Mouse (Mus musculus) lung, postnatal 14 days (tissue): ENCODE data around the gene Trmt44.
A peak's percentile ranks its signal among the peaks of the same experiment; 100 is the strongest.

ENCODE experiments used
- DNase-seq: peaks from one replicate; pipeline ENCODE4 v3.0.0; 2021

Trmt44 gene

GRCm38 (mm10) chr5:35539576-35539975 lies 35.3 kb downstream of the Trmt44 start:
- DNase-seq = no peak

- no peak for DNase-seq
Observed at GRCm38 (mm10) chr5:35538022-35538421, 36.8 kb downstream of the Trmt44 start.

GRCm38 (mm10) chr5:35537474-35537873 lies 37.4 kb downstream of the Trmt44 start:
- no peak for DNase-seq

- no peak for DNase-seq
Observed at GRCm38 (mm10) chr5:35536271-35536670, 38.6 kb downstream of the Trmt44 start.

- DNase-seq = peak; percentile 51
Observed at GRCm38 (mm10) chr5:35531586-35531985, 43.3 kb downstream of the Trmt44 start.

GRCm38 (mm10) chr5:35530442-35530841 lies 44.4 kb downstream of the Trmt44 start:
- peak; percentile 57 for DNase-seq

GRCm38 (mm10) chr5:35525469-35526123 lies 49.3 kb downstream of the Trmt44 start, which contains the start of gene Cpz:
Gene Cpz (minus strand): TSS chr5:35525698.
- peak; percentile 11 for DNase-seq

- DNase-seq = no peak
Observed at GRCm38 (mm10) chr5:35524381-35524780, 50.5 kb downstream of the Trmt44 start.

- peak; percentile 83 for DNase-seq
Observed at GRCm38 (mm10) chr5:35523735-35524134, 51.1 kb downstream of the Trmt44 start.

GRCm38 (mm10) chr5:35516781-35517180 lies 58.1 kb downstream of the Trmt44 start:
- DNase-seq = no peak

GRCm38 (mm10) chr5:35510589-35510988 lies 64.3 kb downstream of the Trmt44 start:
- peak; percentile 71 for DNase-seq
